Mouse (Mus musculus): ENCODE results near the gene Rictor. TPM values are rescaled to one million over a fixed set of nuclear protein-coding genes. Genes with fewer than 3 reads are reported as not detected.

Gene Rictor
- 32.5 TPM for polyA plus RNA-seq (2014; fragmentation: Illumina TruSeq; extraction: RNeasy Lipid Tissue Mini Kit (QIAGEN cat#74804); ENCODE audit: low read depth, low replicate concordance)

GRCm38 (mm10) chr15:6707936-6708525, at the start of gene Rictor:
Rictor (plus strand) TSS chr15:6708379.

Other genes with a start within 250 kb of the Rictor start
- 37.3 TPM for gene Fyb, start 185.5 kb upstream of the Rictor start, polyA plus RNA-seq (2014; fragmentation: Illumina TruSeq; extraction: RNeasy Lipid Tissue Mini Kit (QIAGEN cat#74804); ENCODE audit: low read depth, low replicate concordance)
- 14.8 TPM for gene Osmr, start 166.6 kb downstream of the Rictor start, polyA plus RNA-seq (2014; fragmentation: Illumina TruSeq; extraction: RNeasy Lipid Tissue Mini Kit (QIAGEN cat#74804); ENCODE audit: low read depth, low replicate concordance)